Mouse (Mus musculus) CH12.LX (cell line): ENCODE results near the gene Gm21962. TPM values are rescaled to one million over a fixed set of nuclear protein-coding genes. Genes with fewer than 3 reads are reported as not detected.

Experiments
- DNase-seq: peaks from one replicate; pipeline ENCODE4 v3.0.0-alpha.2; 2013; ENCODE audit errors: extremely low read depth
- H3K27ac ChIP-seq: 2 replicates; pipeline ENCODE4 v1.5.1; 2012; ENCODE audit warnings: low read depth, mild to moderate bottlenecking, control low read depth, moderate library complexity; ENCODE audit not compliant: insufficient read depth
- H3K27me3 ChIP-seq: replicated peaks from 2 replicates; pipeline ENCODE3; 2012; ENCODE audit warnings: inconsistent platforms
- H3K36me3 ChIP-seq, 2 experiments: replicated peaks in 1 of 2; 2 replicates each; pipeline versions ENCODE3 to v1.6.1; 2012; ENCODE audit warnings: inconsistent platforms in 1 of 2, low read length in 1 of 2, mild to moderate bottlenecking in 1 of 2, mixed read lengths in 1 of 2, moderate library complexity in 1 of 2; ENCODE audit not compliant: control insufficient read depth in 1 of 2, insufficient read depth in 1 of 2
- H3K4me1 ChIP-seq, 2 experiments: 2 replicates each; pipeline ENCODE4 v1.6.1; 2012; ENCODE audit warnings: inconsistent platforms in 1 of 2, moderate library complexity in 1 of 2; ENCODE audit not compliant: insufficient read depth in 2 of 2, control insufficient read depth in 1 of 2
- H3K4me2 ChIP-seq: 2 replicates; pipeline ENCODE4 v1.6.1; 2012; ENCODE audit warnings: low read depth, mild to moderate bottlenecking, control low read depth; ENCODE audit not compliant: poor library complexity, insufficient read depth, severe bottlenecking
- H3K4me3 ChIP-seq, 3 experiments: fragments of 150-350 bp in 1 of 3; sonication (generic) in 1 of 3; replicated peaks in 1 of 3; 2 replicates each; pipeline versions ENCODE3 to v1.5.1; 2011 to 2012; ENCODE audit warnings: low read depth in 2 of 3, low read length in 2 of 3, mild to moderate bottlenecking in 2 of 3, moderate library complexity in 2 of 3, control low read depth in 1 of 3, improper control_type of control experiment in 1 of 3, inconsistent platforms in 1 of 3, mixed read lengths in 1 of 3; ENCODE audit not compliant: poor library complexity in 1 of 3
- H3K79me2 ChIP-seq: replicated peaks from 2 replicates; pipeline ENCODE4 v1.6.1; 2012; ENCODE audit warnings: mild to moderate bottlenecking, moderate library complexity; ENCODE audit not compliant: control insufficient read depth, poor library complexity, insufficient read depth, severe bottlenecking; ENCODE audit errors: extremely low read depth
- H3K9ac ChIP-seq: 2 replicates; pipeline ENCODE4 v1.6.1; 2012; ENCODE audit warnings: low read depth, mild to moderate bottlenecking, control low read depth, moderate library complexity; ENCODE audit not compliant: insufficient read depth
- H3K9me3 ChIP-seq: replicated peaks from 2 replicates; pipeline ENCODE3; 2012; ENCODE audit warnings: low read length, inconsistent platforms, mixed read lengths
- BHLHE40 ChIP-seq: IDR thresholded peaks from 2 replicates; pipeline ENCODE4 v1.6.1; 2011; ENCODE audit warnings: mild to moderate bottlenecking, low read depth, low read length, improper control_type of control experiment
- CHD2 ChIP-seq: IDR thresholded peaks from 2 replicates; pipeline ENCODE4 v1.6.1; 2011; ENCODE audit warnings: low read length, improper control_type of control experiment
- E2F4 ChIP-seq: IDR thresholded peaks from 2 replicates; pipeline ENCODE4 v1.6.1; 2011; ENCODE audit warnings: low read depth, low read length, improper control_type of control experiment; ENCODE audit not compliant: insufficient replicate concordance
- ELF1 ChIP-seq: IDR thresholded peaks from 2 replicates; pipeline ENCODE4 v1.6.1; 2014; ENCODE audit warnings: low read depth, mild to moderate bottlenecking, inconsistent platforms, low read length, improper control_type of control experiment
- EP300 ChIP-seq: IDR thresholded peaks from 2 replicates; pipeline ENCODE4 v1.6.1; 2011; ENCODE audit warnings: low read length, improper control_type of control experiment
- ETS1 ChIP-seq: conservative IDR thresholded peaks from 2 replicates; pipeline ENCODE4 v1.6.1; 2012; ENCODE audit warnings: low read depth, mild to moderate bottlenecking, inconsistent platforms, low read length, improper control_type of control experiment, moderate library complexity
- GABPA ChIP-seq: IDR thresholded peaks from 2 replicates; pipeline ENCODE4 v1.6.1; 2012; ENCODE audit warnings: low read depth, low read length, improper control_type of control experiment, inconsistent platforms; ENCODE audit not compliant: insufficient replicate concordance
- IRF4 ChIP-seq: IDR thresholded peaks from 2 replicates; pipeline ENCODE4 v1.6.1; 2014; ENCODE audit warnings: low read depth, mild to moderate bottlenecking, inconsistent platforms, low read length, improper control_type of control experiment
- JUN ChIP-seq: IDR thresholded peaks from 2 replicates; pipeline ENCODE4 v1.6.1; 2011; ENCODE audit warnings: low read depth, mild to moderate bottlenecking, low read length, improper control_type of control experiment, moderate library complexity; ENCODE audit not compliant: insufficient read depth
- MAFK ChIP-seq: IDR thresholded peaks from 2 replicates; pipeline ENCODE4 v1.6.1; 2011; ENCODE audit warnings: low read length, improper control_type of control experiment; ENCODE audit not compliant: insufficient replicate concordance
- MEF2A ChIP-seq: IDR thresholded peaks from 2 replicates; pipeline ENCODE4 v1.6.1; 2014; ENCODE audit warnings: low read depth, mild to moderate bottlenecking, inconsistent platforms, low read length, improper control_type of control experiment, borderline replicate concordance
- MXI1 ChIP-seq: IDR thresholded peaks from 2 replicates; pipeline ENCODE4 v1.6.1; 2011; ENCODE audit warnings: mild to moderate bottlenecking, low read depth, low read length, improper control_type of control experiment
- PAX5 ChIP-seq: IDR thresholded peaks from 2 replicates; pipeline ENCODE4 v1.6.1; 2012; ENCODE audit warnings: low read length, inconsistent platforms, mixed read lengths
- POLR2AphosphoS2 ChIP-seq: IDR thresholded peaks from 2 replicates; pipeline ENCODE4 v1.6.1; 2011; ENCODE audit warnings: low read depth, low read length, improper control_type of control experiment
- SIN3A ChIP-seq: IDR thresholded peaks from 2 replicates; pipeline ENCODE4 v1.6.1; 2012; ENCODE audit warnings: low read length, improper control_type of control experiment, inconsistent platforms
- TBP ChIP-seq: conservative IDR thresholded peaks from 2 replicates; pipeline ENCODE4 v1.6.1; 2011; ENCODE audit warnings: low read depth, low read length, improper control_type of control experiment
- TCF12 ChIP-seq: IDR thresholded peaks from 2 replicates; pipeline ENCODE4 v1.6.1; 2014; ENCODE audit warnings: low read depth, mild to moderate bottlenecking, inconsistent platforms, low read length, improper control_type of control experiment
- USF1 ChIP-seq: IDR thresholded peaks from 2 replicates; pipeline ENCODE4 v1.6.1; 2014; ENCODE audit warnings: low read depth, mild to moderate bottlenecking, inconsistent platforms, low read length, improper control_type of control experiment
- ZKSCAN1 ChIP-seq: IDR thresholded peaks from 2 replicates; pipeline ENCODE4 v1.6.1; 2012; ENCODE audit warnings: low read depth, inconsistent platforms, low read length, improper control_type of control experiment, borderline replicate concordance
- ZMIZ1 ChIP-seq: IDR thresholded peaks from 2 replicates; pipeline ENCODE4 v1.6.1; 2012; ENCODE audit warnings: low read depth, mild to moderate bottlenecking, inconsistent platforms, low read length, improper control_type of control experiment
- dilution Hi-C: fragments of 300-500 bp; cut with MboI; formaldehyde crosslinking; loops from 2 replicates; pipeline ENCODE4 v1.14.3; 2020; ENCODE audit warnings: low sequenced_read_pairs; ENCODE audit not compliant: extremely low pct_unique_long_range_greater_than_20kb, extremely low pct_ligation_motif_present
- in situ Hi-C: fragments of 300-500 bp; cut with MboI; formaldehyde crosslinking; loops from 3 replicates; pipeline ENCODE4 v1.14.3; 2019; ENCODE audit warnings: low sequenced_read_pairs, low pct_ligation_motif_present, low pct_unique_long_range_greater_than_20kb, mixed read lengths
- polyA plus RNA-seq: library from polyadenylated mRNA; unstranded; fragments of >175 nt; gene quantifications from 2 replicates; pipeline ENCODE4 v1.2.1, GENCODE M21; 2012; ENCODE audit warnings: low read depth; ENCODE audit not compliant: insufficient read length
- total RNA-seq, 2 experiments: library from RNA; depleted of rRNA; stranded (reverse); fragments of 300-350 nt in 1 of 2; fragments of >200 nt in 1 of 2; gene quantifications; 2 replicates each; pipeline ENCODE4 v1.2.3; 2012 to 2014

Gene Gm21962
- total and polyA plus RNA-seq, 3 experiments = not detected

GRCm38 (mm10) chr3:137642568-137642967 lies 28.8 kb upstream of the Gm21962 start:
- DNase-seq = no peak
- H3K27me3 ChIP-seq = no peaks in the 10 kb centered on the region
- no peak overlapping the region for H3K27ac ChIP-seq
- no peak overlapping the region for H3K9ac ChIP-seq
- in situ Hi-C loops (no loop called here), dilution Hi-C loops (no loop called here)
- H3K4me3 ChIP-seq = no peak overlapping the region
- no peaks in the 10 kb centered on the region for H3K36me3 ChIP-seq
- no peaks in the 10 kb centered on the region for H3K9me3 ChIP-seq
- H3K4me2 ChIP-seq = peak overlapping the region; percentile 33; the same call in 1 of the 2 replicates
- TF ChIP-seq TBP (no peak), JUN (no peak), MAFK (no peak), GABPA (no peak), ELF1 (no peak), SIN3A (no peak), IRF4 (no peak), POLR2AphosphoS2 (no peak), EP300 (no peak), PAX5 (no peak), E2F4 (no peak), USF1 (no peak)
- no peaks in the 10 kb centered on the region for H3K79me2 ChIP-seq
- H3K4me1 ChIP-seq = peaks cover 11 to 51% of the 10 kb centered on the region in 2 experiments

GRCm38 (mm10) chr3:137644081-137644480 lies 27.2 kb upstream of the Gm21962 start:
- peak; percentile 45 for DNase-seq
- dilution Hi-C loops = no loop called here
- Histone ChIP-seq H3K4me3 (no peak overlapping the region), H3K4me2 (0 out of 2 replicates have a peak overlapping the region, but pooled peaks have one; percentile 6), H3K27me3 (no peaks in the 10 kb centered on the region), H3K9me3 (no peaks in the 10 kb centered on the region), H3K9ac (no peak overlapping the region), H3K36me3 (no peaks in the 10 kb centered on the region), H3K79me2 (no peaks in the 10 kb centered on the region), H3K27ac (no peak overlapping the region), H3K4me1 (peaks cover 11 to 54% of the 10 kb centered on the region in 2 experiments)
- TF ChIP-seq MAFK (no peak), BHLHE40 (no peak), TCF12 (peak; percentile 33; the same call in 1 of the 2 replicates), ETS1 (peak; percentile 76), MXI1 (no peak), ZMIZ1 (0 out of 2 replicates have a peak, but pooled peaks have one; percentile 18), ZKSCAN1 (no peak), USF1 (no peak), CHD2 (no peak), MEF2A (0 out of 2 replicates have a peak, but pooled peaks have one; percentile 21)
- in situ Hi-C loops = no loop called here
